Mouse (Mus musculus) testis, adult 2 months (tissue): Measurements from ENCODE around the gene Ercc5. TPM values are rescaled to one million over a fixed set of nuclear protein-coding genes. Genes with fewer than 3 reads are reported as not detected.

Experiments
- H3K27ac ChIP-seq: fragments of 200-500 bp; 2 replicates; pipeline ENCODE4 v1.5.1; 2012; ENCODE audit warnings: low read depth, low read length; ENCODE audit not compliant: control insufficient read depth, insufficient read depth
- H3K27me3 ChIP-seq: fragments of 200-500 bp; 2 replicates; pipeline ENCODE4 v1.6.1; 2012; ENCODE audit warnings: mild to moderate bottlenecking, low read length, moderate library complexity; ENCODE audit not compliant: control insufficient read depth, insufficient read depth
- H3K36me3 ChIP-seq: fragments of 200-500 bp; 2 replicates; pipeline ENCODE4 v1.6.1; 2012; ENCODE audit warnings: mild to moderate bottlenecking, low read length; ENCODE audit not compliant: control insufficient read depth, insufficient read depth
- H3K4me1 ChIP-seq: fragments of 200-500 bp; 2 replicates; pipeline ENCODE4 v1.6.1; 2012; ENCODE audit warnings: low read length; ENCODE audit not compliant: control insufficient read depth, insufficient read depth
- H3K4me3 ChIP-seq: fragments of 200-500 bp; 2 replicates; pipeline ENCODE4 v1.5.1; 2012; ENCODE audit warnings: low read depth, mild to moderate bottlenecking, low read length, moderate library complexity, mixed read lengths; ENCODE audit not compliant: control insufficient read depth
- CTCF ChIP-seq: fragments of 200-500 bp; IDR thresholded peaks from 2 replicates; pipeline ENCODE4 v1.5.1; 2012; ENCODE audit warnings: low read depth, mild to moderate bottlenecking, inconsistent platforms, low read length, moderate library complexity; ENCODE audit not compliant: control insufficient read depth, insufficient read depth, insufficient replicate concordance
- POLR2A ChIP-seq: fragments of 200-500 bp; IDR thresholded peaks from 2 replicates; pipeline ENCODE4 v1.6.1; 2012; ENCODE audit warnings: low read depth, mild to moderate bottlenecking, inconsistent platforms, low read length, moderate library complexity; ENCODE audit not compliant: control insufficient read depth
- polyA plus RNA-seq: library from polyadenylated mRNA; depleted of rRNA; stranded (reverse); fragments of >200 nt; gene quantifications from 2 replicates; pipeline ENCODE4 v1.2.3, GENCODE M21; 2012

The Ercc5 gene
- polyA plus RNA-seq, 1 experiment = 5.2 TPM

DNA sequence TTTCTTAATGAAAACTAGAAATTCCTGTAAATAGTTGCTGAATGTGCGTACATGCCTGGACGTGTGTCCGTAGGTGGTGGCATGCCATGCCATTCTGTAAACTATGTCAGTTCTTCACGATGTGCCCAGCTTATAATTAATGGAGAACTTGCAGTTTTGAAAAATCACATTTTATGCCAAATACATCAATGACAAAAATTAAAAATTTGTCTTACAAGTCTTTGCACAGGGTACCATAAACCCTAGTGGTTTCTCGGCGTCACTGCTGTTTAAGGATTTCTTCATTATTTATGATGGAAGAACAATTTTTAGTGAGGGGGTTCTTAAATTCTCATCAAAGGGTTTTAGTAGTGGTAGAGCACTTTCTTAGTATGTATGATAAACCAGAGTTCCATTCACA lies 1.2 kb downstream of the Ercc5 start:
- no peak overlapping the region for H3K27ac ChIP-seq
- no peaks in the 10 kb centered on the region for H3K36me3 ChIP-seq
- no peak overlapping the region for H3K4me3 ChIP-seq
- H3K4me1 ChIP-seq = no peaks in the 10 kb centered on the region; the same call in none of the 2 replicates
- no peaks in the 10 kb centered on the region for H3K27me3 ChIP-seq
- TF ChIP-seq CTCF = no peak
- TF ChIP-seq POLR2A = no peak

DNA sequence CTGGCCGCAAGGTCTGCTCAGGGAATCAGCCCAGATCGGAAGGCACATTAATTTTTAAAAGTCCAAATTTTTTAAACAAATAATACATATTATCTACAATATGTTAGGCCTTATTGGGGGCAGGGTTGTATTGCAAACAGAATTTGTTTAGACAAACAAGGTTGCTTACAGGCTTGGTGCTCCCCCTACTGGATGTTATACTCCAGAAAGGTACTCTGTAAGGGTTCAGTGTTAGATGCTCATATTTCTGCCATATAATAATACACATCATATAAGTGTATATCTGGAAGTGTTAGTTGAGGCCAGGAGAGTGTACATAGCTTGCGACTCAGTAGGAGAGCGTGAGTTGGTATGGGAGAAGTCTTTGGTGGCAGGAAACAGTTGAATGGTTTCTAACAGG lies 7.7 kb downstream of the Ercc5 start:
- no peaks in the 10 kb centered on the region for H3K4me1 ChIP-seq
- no peak overlapping the region for H3K27ac ChIP-seq
- H3K27me3 ChIP-seq = no peaks in the 10 kb centered on the region
- TF ChIP-seq CTCF = no peak
- TF ChIP-seq POLR2A = no peak
- H3K36me3 ChIP-seq = no peaks in the 10 kb centered on the region
- H3K4me3 ChIP-seq = no peak overlapping the region

DNA sequence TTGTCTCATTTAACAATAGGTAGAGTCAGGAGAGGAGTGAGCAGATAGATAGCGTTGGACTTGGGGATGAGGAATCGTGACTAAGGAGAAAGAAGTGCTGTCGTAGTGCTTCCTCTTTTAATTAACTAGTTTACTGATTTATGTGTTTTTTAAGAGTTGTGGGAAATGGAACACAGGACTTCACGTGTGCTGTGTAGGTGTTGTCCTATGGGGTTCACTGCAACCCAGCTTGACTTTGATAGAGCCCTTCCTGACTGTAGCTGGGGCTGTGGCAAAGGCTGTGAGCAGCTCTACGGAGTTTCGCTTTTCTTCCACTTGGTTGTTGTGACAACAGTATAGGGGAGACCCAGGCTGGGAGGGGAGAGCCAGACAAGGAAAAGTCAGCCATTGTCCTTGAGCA lies 10.8 kb downstream of the Ercc5 start:
- no peak for TF ChIP-seq CTCF
- TF ChIP-seq POLR2A = no peak
- Histone ChIP-seq H3K4me3 (no peak overlapping the region), H3K4me1 (no peaks in the 10 kb centered on the region), H3K36me3 (no peaks in the 10 kb centered on the region), H3K27ac (no peak overlapping the region), H3K27me3 (no peaks in the 10 kb centered on the region)

DNA sequence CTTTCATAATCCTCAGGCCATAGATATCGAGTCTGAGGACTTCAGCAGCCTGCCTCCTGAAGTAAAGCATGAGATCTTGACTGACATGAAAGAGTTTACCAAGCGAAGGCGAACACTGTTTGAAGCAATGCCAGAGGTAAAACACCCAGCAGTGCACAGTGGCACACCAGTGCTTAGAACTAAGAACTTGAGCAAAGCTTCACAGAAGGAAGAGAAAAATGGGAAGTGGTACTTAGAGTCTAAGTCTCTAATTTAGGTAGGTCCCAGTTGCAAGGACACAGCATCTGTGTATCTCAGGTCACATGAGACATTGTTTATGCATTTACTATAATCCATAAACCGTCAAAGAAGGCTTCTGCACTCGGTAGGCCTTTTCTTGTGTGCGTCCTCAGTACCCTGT lies 14.3 kb downstream of the Ercc5 start:
- TF ChIP-seq CTCF (no peak), POLR2A (no peak)
- H3K36me3 ChIP-seq = no peaks in the 10 kb centered on the region
- no peaks in the 10 kb centered on the region for H3K27me3 ChIP-seq
- no peak overlapping the region for H3K4me3 ChIP-seq
- H3K4me1 ChIP-seq = no peaks in the 10 kb centered on the region
- H3K27ac ChIP-seq = no peak overlapping the region

DNA sequence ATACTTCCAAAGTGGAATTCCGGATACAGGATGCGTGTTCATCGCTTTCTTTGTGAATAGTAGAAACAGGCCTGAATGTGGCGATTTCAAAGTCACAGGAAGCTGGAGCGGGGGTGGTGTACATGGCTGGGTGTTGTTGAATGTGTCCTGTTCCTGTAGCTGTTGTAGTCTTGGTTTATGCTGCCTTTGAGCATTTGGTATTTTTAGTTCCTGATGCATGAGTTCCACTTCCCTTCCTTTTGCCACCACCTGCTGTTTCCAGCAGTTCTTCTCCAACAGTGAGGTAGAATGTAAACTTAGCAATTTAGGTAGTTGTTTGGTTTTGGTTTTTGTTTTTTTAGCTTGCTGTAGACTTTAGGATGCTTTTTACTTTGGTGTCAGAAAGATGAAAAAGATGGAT lies 14.8 kb downstream of the Ercc5 start:
- H3K4me1 ChIP-seq = peaks cover 3% of the 10 kb centered on the region; the same call in 1 of the 2 replicates
- no peaks in the 10 kb centered on the region for H3K27me3 ChIP-seq
- H3K4me3 ChIP-seq = no peak overlapping the region
- H3K36me3 ChIP-seq = no peaks in the 10 kb centered on the region
- TF ChIP-seq CTCF (no peak), POLR2A (no peak)
- no peak overlapping the region for H3K27ac ChIP-seq

DNA sequence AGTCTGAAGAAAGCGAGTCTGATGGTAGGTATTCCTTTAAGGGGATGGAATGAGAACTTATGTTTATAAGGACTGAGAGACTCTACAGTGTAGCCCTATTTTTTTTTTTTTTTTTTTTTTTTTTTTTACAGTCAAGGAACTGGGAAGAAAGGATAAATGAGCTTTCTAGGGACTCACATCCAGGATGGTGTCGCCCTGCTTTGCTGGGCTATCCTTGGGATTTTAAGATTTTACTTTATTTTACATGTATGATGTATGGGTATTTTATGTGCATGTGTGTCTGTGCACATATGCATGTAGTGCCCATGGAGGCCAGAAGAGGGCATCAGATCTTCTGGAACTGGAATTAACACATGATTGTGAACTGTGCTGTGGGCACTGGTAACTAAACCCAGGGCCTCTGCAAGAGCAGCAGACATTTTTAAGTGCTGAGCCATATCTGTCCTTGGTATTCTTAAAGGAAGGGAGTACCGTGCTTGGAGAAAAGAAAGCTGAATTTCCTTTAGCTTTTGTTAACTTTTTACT lies 20.4 kb downstream of the Ercc5 start:
- H3K27ac ChIP-seq = no peak overlapping the region
- H3K36me3 ChIP-seq = no peaks in the 10 kb centered on the region
- no peak for TF ChIP-seq POLR2A
- no peak for TF ChIP-seq CTCF
- H3K27me3 ChIP-seq = no peaks in the 10 kb centered on the region
- no peak overlapping the region for H3K4me3 ChIP-seq
- H3K4me1 ChIP-seq = peaks cover 3% of the 10 kb centered on the region; the same call in 1 of the 2 replicates

DNA sequence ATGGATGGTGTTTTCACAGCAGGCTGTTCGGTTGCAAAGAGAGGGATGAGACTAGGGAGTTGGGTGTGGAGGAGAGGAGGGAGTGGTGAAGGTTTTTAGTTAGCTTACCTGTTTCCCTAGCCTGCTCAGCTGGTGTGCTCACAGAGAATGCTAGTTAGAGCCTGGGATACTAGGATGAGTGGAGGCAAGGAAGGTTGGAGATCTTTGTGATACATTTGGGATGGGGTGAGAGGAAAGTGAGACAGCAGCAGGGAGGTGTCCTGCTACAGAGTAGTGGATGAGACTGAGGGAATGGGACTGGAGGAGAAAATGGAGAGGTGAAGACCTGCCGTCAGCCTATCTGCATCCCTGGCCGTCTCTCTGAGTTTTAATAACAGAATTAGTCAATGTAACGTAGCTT lies 25.1 kb downstream of the Ercc5 start:
- no peaks in the 10 kb centered on the region for H3K36me3 ChIP-seq
- TF ChIP-seq CTCF (no peak), POLR2A (no peak)
- H3K27ac ChIP-seq = 0 out of 2 replicates have a peak overlapping the region, but pooled peaks have one; percentile 8
- H3K27me3 ChIP-seq = no peaks in the 10 kb centered on the region
- no peaks in the 10 kb centered on the region for H3K4me1 ChIP-seq
- no peak overlapping the region for H3K4me3 ChIP-seq

DNA sequence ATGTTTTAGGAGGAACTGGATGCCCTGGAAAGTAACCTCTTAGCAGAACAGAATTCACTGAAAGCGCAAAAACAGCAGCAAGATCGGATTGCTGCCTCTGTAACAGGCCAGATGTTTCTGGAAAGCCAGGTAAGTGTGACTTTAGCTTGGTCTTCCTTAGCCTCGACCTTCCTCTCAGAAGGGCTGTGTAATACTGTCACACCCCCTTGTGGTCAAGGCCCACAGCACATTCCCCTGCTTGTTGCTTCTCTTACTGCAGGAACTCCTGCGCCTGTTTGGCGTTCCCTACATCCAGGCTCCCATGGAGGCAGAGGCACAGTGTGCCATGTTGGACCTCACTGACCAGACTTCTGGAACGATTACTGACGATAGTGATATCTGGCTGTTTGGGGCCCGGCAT lies 26.4 kb downstream of the Ercc5 start:
- H3K27me3 ChIP-seq = no peaks in the 10 kb centered on the region
- H3K36me3 ChIP-seq = no peaks in the 10 kb centered on the region
- no peak overlapping the region for H3K27ac ChIP-seq
- H3K4me3 ChIP-seq = peak overlapping the region; percentile 60
- no peak for TF ChIP-seq POLR2A
- TF ChIP-seq CTCF = 0 out of 2 replicates have a peak, but pooled peaks have one; percentile 1
- no peaks in the 10 kb centered on the region for H3K4me1 ChIP-seq
